Mouse (Mus musculus) heart, adult 2 months (tissue): ENCODE data around the gene Gm266. TPM values are rescaled to one million over a fixed set of nuclear protein-coding genes. Genes with fewer than 3 reads are reported as not detected.

Experiments
- DNase-seq, 2 experiments: peaks; one replicate each; pipeline ENCODE4 v3.0.0; 2021
- H3K27ac ChIP-seq: fragments of 200-600 bp; 2 replicates; pipeline ENCODE4 v1.8.1; 2022
- H3K27me3 ChIP-seq: fragments of 200-500 bp; 2 replicates; pipeline ENCODE4 v1.6.1; 2012; ENCODE audit warnings: mild to moderate bottlenecking, low read length, inconsistent platforms, mixed read lengths; ENCODE audit not compliant: control insufficient read depth, insufficient read depth
- H3K36me3 ChIP-seq: fragments of 200-500 bp; 2 replicates; pipeline ENCODE4 v1.6.1; 2012; ENCODE audit warnings: low read length, inconsistent platforms; ENCODE audit not compliant: control insufficient read depth, insufficient read depth
- H3K4me1 ChIP-seq: fragments of 200-500 bp; 2 replicates; pipeline ENCODE4 v1.6.1; 2011; ENCODE audit warnings: low read length; ENCODE audit not compliant: control insufficient read depth, insufficient read depth
- H3K4me3 ChIP-seq: fragments of 200-600 bp; 2 replicates; pipeline ENCODE4 v1.8.1; 2022
- H3K79me2 ChIP-seq: fragments of 200-500 bp; replicated peaks from 2 replicates; pipeline ENCODE4 v1.6.1; 2012; ENCODE audit warnings: mild to moderate bottlenecking, inconsistent platforms, low read length, moderate library complexity, mixed read lengths; ENCODE audit not compliant: control insufficient read depth, insufficient read depth
- H3K9ac ChIP-seq: fragments of 200-500 bp; 2 replicates; pipeline ENCODE4 v1.6.1; 2012; ENCODE audit warnings: low read depth, mild to moderate bottlenecking, control low read depth, inconsistent platforms, low read length, mixed read lengths
- CTCF ChIP-seq: fragments of 200-600 bp; IDR thresholded peaks from 2 replicates; pipeline ENCODE4 v1.8.1; 2022; ENCODE audit warnings: antibody characterized with exemption, mild to moderate bottlenecking, moderate library complexity
- EP300 ChIP-seq: fragments of 200-500 bp; IDR thresholded peaks from 2 replicates; pipeline ENCODE4 v1.6.1; 2011; ENCODE audit warnings: low read depth, low read length, control low read depth; ENCODE audit not compliant: insufficient read depth
- POLR2A ChIP-seq: fragments of 200-500 bp; IDR thresholded peaks from 2 replicates; pipeline ENCODE4 v1.6.1; 2011; ENCODE audit warnings: mild to moderate bottlenecking, low read depth, low read length, control low read depth; ENCODE audit not compliant: insufficient read depth
- WGBS: fragments of 180-500 bp; shearing (Covaris S2); methylation state at CpG from one replicate; pipeline ENCODE4 v1.1.7; 2018; 5-methylcytosine and 5-hydroxymethylcytosine counted together
- intact Hi-C: fragments of 180-260 bp; cut with DNase I; formaldehyde crosslinking; loops from one replicate; pipeline ENCODE4 v1.15.1; 2025
- polyA plus RNA-seq: library from polyadenylated mRNA; depleted of rRNA; stranded (reverse); fragments of >200 nt; gene quantifications from 2 replicates; pipeline ENCODE4 v1.2.3, GENCODE M21; 2012
- total RNA-seq, 2 experiments: library from RNA; stranded (reverse); gene quantifications; 2 replicates each; pipeline ENCODE4 v1.2.3; 2021

The Gm266 gene
- total and polyA plus RNA-seq, 3 experiments: 0.36 to 0.88 (median 0.39) TPM

DNA sequence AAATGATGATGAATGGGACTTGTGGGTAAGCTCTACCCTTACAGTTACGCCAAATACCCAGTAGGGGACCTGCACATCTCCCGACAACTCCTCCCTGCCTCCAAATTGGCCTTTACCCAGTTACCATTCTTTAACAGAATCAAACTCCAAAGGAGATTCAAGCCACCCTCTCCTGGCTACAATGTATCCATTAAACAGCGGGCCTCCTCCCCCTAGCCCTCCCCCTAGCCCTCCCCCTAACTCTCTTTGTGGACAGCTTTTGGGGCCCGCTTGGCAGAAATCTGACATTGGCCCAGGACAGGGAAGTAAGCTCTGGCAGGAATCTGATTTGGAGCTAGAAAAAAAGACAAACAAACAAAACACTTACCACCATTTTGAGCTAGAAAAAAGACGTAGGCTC, 14.0 kb upstream of the Gm266 start:
- WGBS: 74% methylated on average over 5 of the region's 5 CpGs
- intact Hi-C loops: no loop called here
- no peak for DNase-seq
- H3K4me3 ChIP-seq: no peak overlapping the region
- no peak overlapping the region for H3K27ac ChIP-seq
- no peaks in the 10 kb centered on the region for H3K79me2 ChIP-seq
- H3K9ac ChIP-seq: no peak overlapping the region
- H3K27me3 ChIP-seq: no peaks in the 10 kb centered on the region
- H3K4me1 ChIP-seq: no peaks in the 10 kb centered on the region; the same call in 1 of the 2 replicates
- TF ChIP-seq EP300 (no peak), CTCF (no peak), POLR2A (no peak)
- no peaks in the 10 kb centered on the region for H3K36me3 ChIP-seq

DNA sequence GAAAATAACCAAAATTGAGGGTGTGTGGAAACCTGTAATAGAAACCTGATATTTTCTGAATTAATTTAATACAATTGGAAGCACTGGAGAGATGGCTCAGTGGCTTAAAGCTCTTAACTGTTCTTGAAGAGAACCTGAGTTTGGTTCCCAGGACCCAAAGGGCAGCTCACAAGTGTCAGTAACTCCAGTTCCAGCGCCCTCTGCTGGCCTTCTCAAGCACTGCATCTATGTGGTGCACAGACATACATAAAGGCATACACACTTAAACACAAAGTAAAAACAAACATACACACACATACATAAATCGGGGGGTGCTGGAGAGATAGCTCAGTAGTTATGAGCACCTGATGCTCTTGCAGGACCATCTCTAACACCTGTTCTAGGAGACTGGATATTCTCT, 11.5 kb upstream of the Gm266 start:
- Histone ChIP-seq H3K27me3 (no peaks in the 10 kb centered on the region), H3K27ac (no peak overlapping the region), H3K4me1 (no peaks in the 10 kb centered on the region), H3K36me3 (no peaks in the 10 kb centered on the region), H3K9ac (no peak overlapping the region), H3K79me2 (no peaks in the 10 kb centered on the region), H3K4me3 (no peak overlapping the region)
- WGBS: 50% methylated on average over 2 of the region's 2 CpGs
- TF ChIP-seq EP300 (no peak), CTCF (peak; percentile 50)
- intact Hi-C loops: no loop called here
- DNase-seq: no peak

DNA sequence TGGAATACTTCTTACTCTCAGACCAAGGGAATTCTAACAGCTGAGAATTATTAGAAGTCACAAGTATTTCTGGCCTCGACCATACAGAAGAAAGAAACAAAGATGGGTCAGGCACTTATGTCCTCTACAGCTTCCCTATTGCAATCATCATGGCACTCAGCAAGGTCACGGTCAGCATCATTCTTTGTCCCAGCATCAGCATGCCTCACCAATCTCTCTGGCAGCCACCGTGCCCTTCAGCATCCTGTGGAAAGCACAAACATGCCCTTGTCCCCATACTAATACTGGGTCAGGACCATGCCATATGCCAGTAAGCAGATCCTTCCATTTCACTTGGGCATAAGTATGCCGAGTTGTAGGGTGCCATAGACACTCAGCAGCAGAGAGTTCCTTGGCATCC, 9.3 kb upstream of the Gm266 start:
- Histone ChIP-seq H3K4me3 (no peak overlapping the region), H3K79me2 (no peaks in the 10 kb centered on the region), H3K36me3 (no peaks in the 10 kb centered on the region), H3K27me3 (no peaks in the 10 kb centered on the region), H3K9ac (no peak overlapping the region), H3K27ac (no peak overlapping the region), H3K4me1 (no peaks in the 10 kb centered on the region)
- intact Hi-C loops: no loop called here
- no peak for DNase-seq
- TF ChIP-seq CTCF (no peak), POLR2A (no peak), EP300 (no peak)
- WGBS: 61% methylated on average over 4 of the region's 4 CpGs

DNA sequence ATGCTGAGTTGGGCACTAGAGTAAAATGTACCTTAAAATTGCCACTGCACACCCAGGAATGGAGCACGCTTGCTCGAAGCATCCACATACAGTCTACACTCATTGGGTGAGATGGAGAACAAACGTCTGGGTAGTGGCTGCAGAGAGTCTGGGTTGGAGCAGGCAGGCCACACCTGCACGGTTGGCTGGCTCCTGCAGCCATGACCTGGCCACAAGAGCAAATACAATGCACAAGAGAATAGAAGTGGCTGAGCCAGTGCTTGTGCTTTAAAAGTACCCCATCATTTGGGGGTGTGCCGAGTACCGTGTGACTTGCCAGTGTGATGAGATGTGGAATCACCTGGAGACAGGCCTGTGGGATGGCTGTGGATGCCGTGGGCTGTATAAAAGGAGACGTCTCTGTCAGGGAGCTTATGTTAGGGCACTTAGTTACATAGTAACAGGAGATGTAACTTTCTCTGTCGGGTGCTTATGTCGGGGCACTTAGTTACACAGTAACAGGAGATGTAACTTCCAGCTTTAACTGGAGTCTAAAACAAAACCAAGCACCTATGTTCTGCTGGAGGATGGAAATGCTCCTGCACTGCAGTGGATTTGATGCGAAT, 3.7 kb upstream of the Gm266 start:
- peaks cover 15% of the 10 kb centered on the region for H3K27me3 ChIP-seq
- TF ChIP-seq POLR2A (no peak), EP300 (no peak), CTCF (no peak)
- H3K79me2 ChIP-seq: no peaks in the 10 kb centered on the region
- H3K4me1 ChIP-seq: no peaks in the 10 kb centered on the region
- H3K27ac ChIP-seq: no peak overlapping the region
- 85% methylated on average over 11 of the region's 11 CpGs for WGBS
- DNase-seq: no peak
- intact Hi-C loops: no loop called here
- H3K4me3 ChIP-seq: no peak overlapping the region
- no peak overlapping the region for H3K9ac ChIP-seq
- H3K36me3 ChIP-seq: no peaks in the 10 kb centered on the region

DNA sequence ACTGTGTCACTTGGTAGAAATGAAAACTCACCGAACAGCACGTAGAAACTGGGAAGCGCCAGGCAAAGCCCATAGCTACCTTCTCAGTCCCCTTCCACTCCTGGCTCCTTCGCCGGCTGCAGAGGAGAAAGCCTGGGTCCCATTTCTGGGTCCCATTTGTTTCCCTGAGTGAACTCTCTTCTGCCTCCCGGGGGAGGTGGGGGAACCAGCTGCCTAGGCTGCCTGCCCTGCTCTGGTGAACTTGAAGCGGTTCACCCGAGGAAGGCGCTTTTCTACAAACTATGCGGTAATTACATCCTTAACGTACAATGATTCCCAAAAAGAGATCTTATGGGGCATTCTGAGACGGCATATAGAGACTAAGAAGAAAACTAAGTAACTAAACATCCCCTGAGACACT, 832 bp upstream of the Gm266 start:
- intact Hi-C loops: no loop called here
- Histone ChIP-seq H3K9ac (no peak overlapping the region), H3K27ac (no peak overlapping the region), H3K27me3 (peaks cover 15% of the 10 kb centered on the region), H3K79me2 (no peaks in the 10 kb centered on the region), H3K4me3 (no peak overlapping the region), H3K36me3 (no peaks in the 10 kb centered on the region), H3K4me1 (no peaks in the 10 kb centered on the region)
- 18% methylated on average over 12 of the region's 12 CpGs for WGBS
- no peak for DNase-seq
- TF ChIP-seq POLR2A (no peak), EP300 (no peak), CTCF (no peak)

DNA sequence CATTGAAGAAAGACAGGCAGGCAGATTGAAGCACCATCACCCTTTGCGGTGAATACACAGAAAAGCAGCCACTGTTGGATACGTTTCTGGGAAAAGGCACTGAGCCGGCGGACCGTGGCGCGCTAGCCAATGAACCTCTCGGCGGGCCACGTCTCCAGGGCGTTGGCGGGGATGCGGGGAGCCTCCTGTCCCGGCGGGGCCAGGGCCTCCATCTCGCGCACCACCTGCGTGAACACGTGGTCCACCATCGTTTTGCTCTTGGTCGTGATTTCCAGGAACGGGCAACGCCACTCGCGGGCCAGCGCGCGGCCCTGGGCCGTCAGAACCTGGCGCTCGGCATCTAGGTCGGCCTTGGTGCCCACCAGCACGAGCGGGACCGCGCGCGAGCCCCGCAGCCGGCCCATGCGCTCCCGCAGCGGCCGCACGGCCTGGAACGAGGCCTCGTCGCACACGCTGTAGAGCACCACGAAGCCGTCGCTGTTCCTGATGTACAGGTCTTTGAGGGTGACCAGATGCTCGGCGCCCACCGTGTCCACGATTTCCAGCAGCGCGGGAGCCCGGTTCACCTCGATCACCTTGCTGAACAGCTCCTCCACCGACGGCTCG, 474 bp downstream of the Gm266 start:
- WGBS: 2% methylated on average over 63 of the region's 63 CpGs
- peak overlapping the region; percentile 64 for H3K9ac ChIP-seq
- DNase-seq: peak in 1 of 2 experiments; percentile 15
- H3K4me3 ChIP-seq: peak overlapping the region; percentile 48
- peaks cover 15% of the 10 kb centered on the region for H3K27me3 ChIP-seq
- TF ChIP-seq EP300 (no peak), CTCF (no peak), POLR2A (no peak)
- no peaks in the 10 kb centered on the region for H3K36me3 ChIP-seq
- no peaks in the 10 kb centered on the region for H3K79me2 ChIP-seq
- H3K27ac ChIP-seq: no peak overlapping the region
- no peaks in the 10 kb centered on the region for H3K4me1 ChIP-seq
- intact Hi-C loops: no loop called here
